Mouse (Mus musculus) cortical plate, adult 2 months (tissue): ENCODE results near the gene Hoxa7. TPM values are rescaled to one million over a fixed set of nuclear protein-coding genes. Genes with fewer than 3 reads are reported as not detected.

Experiments used
- H3K27ac ChIP-seq: fragments of 200-500 bp; 2 replicates; pipeline ENCODE4 v1.5.1; 2012; ENCODE audit warnings: low read length, control low read depth, inconsistent platforms; ENCODE audit not compliant: insufficient read depth
- H3K4me1 ChIP-seq: fragments of 200-500 bp; 2 replicates; pipeline ENCODE4 v1.6.1; 2011; ENCODE audit warnings: low read length; ENCODE audit not compliant: control insufficient read depth, insufficient read depth
- H3K4me3 ChIP-seq: fragments of 200-500 bp; 2 replicates; pipeline ENCODE4 v1.5.1; 2011; ENCODE audit warnings: mild to moderate bottlenecking, low read length, control low read depth; ENCODE audit not compliant: insufficient read depth
- CTCF ChIP-seq: fragments of 200-500 bp; IDR thresholded peaks from 2 replicates; pipeline ENCODE4 v1.5.1; 2011; ENCODE audit warnings: mild to moderate bottlenecking, control low read depth, low read length; ENCODE audit not compliant: insufficient read depth; ENCODE audit errors: extremely low read depth
- POLR2A ChIP-seq: fragments of 200-500 bp; IDR thresholded peaks from 2 replicates; pipeline ENCODE4 v1.6.1; 2011; ENCODE audit warnings: mild to moderate bottlenecking, low read length, control low read depth; ENCODE audit not compliant: insufficient read depth; ENCODE audit errors: extremely low read depth
- polyA plus RNA-seq: library from polyadenylated mRNA; depleted of rRNA; stranded (reverse); fragments of >200 nt; gene quantifications from 2 replicates; pipeline ENCODE4 v1.2.3, GENCODE M21; 2012

The Hoxa7 gene
- polyA plus RNA-seq, 1 experiment: not detected

GRCm38 (mm10) chr6:52178918-52179665 lies 42.6 kb downstream of the Hoxa7 start:
- no peaks in the 10 kb centered on the region for H3K4me1 ChIP-seq
- H3K27ac ChIP-seq: no peak overlapping the region
- no peak for TF ChIP-seq CTCF
- no peak for TF ChIP-seq POLR2A
- H3K4me3 ChIP-seq: no peak overlapping the region

GRCm38 (mm10) chr6:52177806-52178205 lies 43.8 kb downstream of the Hoxa7 start:
- TF ChIP-seq CTCF (no peak), POLR2A (no peak)
- Histone ChIP-seq H3K4me3 (no peak overlapping the region), H3K4me1 (no peaks in the 10 kb centered on the region), H3K27ac (no peak overlapping the region)

GRCm38 (mm10) chr6:52177061-52177735 lies 44.5 kb downstream of the Hoxa7 start, which contains the start of gene 5730596B20Rik:
Gene 5730596B20Rik, plus strand, starts transcription at chr6:52177498.
- no peak for TF ChIP-seq CTCF
- TF ChIP-seq POLR2A: no peak
- Histone ChIP-seq H3K4me3 (no peak within 1 kb of the TSS), H3K4me1 (no peaks in the 10 kb centered on the region), H3K27ac (no peak within 1 kb of the TSS)

GRCm38 (mm10) chr6:52176391-52176790 lies 45.3 kb downstream of the Hoxa7 start:
- TF ChIP-seq POLR2A (no peak), CTCF (no peak)
- H3K4me3 ChIP-seq: no peak overlapping the region
- H3K27ac ChIP-seq: no peak overlapping the region
- H3K4me1 ChIP-seq: no peaks in the 10 kb centered on the region

DNA sequence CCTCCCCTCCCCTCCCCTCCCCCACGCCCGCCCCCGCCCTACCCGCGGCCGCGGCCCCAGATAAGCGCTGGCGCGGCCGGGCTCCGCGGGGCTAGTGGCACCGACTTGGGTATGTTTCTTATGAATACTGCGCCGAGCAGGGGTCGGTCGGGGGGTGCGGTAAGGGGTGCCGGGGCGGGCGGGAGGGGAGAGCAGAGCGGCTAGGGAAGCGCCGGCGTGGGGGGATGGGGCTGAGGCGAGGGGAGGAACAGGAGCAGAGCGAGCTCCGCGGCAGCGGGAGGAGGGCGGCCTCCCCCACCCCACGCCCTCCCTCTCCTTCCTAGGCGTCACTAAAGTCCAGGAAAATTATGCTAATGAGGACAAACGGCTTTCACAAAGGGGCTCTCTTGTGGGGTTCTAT lies 45.8 kb downstream of the Hoxa7 start:
- no peaks in the 10 kb centered on the region for H3K4me1 ChIP-seq
- H3K4me3 ChIP-seq: no peak overlapping the region
- TF ChIP-seq CTCF: no peak
- TF ChIP-seq POLR2A: no peak
- no peak overlapping the region for H3K27ac ChIP-seq

DNA sequence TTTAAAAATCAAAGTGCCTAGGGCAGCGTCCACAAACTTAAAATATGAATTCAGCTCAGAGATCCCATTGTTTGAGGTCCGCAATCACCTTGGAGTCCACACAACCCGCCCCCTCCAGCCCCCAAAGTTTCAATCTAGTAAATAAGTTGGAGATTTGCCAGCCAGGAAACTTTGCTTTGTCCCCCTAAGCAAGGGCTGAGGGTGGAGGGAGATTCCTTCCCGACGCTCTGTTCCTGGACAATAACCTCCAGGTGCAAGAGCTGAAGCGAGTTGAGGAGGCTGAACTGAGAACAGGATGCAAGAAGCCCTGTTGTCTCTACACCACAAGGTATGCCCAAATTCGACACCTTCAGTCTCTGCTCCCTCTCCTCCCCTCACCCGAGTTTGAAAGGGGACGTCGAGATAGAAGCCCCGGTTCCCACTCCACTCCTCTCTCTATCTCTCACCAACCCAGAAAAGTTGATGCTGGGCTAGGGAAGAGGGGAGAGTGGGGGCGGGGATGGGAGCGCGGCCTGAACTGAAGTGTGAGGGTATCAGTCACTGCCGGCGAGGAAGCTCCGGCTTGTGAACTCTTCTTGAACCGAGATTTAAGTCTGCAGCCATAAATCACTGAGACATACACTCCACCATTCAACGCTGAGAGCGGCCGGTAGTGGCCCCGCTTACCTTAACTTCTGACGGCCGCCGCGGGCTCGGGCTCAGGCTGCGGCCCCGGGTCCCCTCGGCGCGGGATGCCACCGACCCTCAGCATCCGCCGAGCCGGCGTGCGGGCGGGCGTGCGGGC lies 46.5 kb downstream of the Hoxa7 start:
- no peak overlapping the region for H3K27ac ChIP-seq
- TF ChIP-seq POLR2A (no peak), CTCF (no peak)
- no peak overlapping the region for H3K4me3 ChIP-seq

DNA sequence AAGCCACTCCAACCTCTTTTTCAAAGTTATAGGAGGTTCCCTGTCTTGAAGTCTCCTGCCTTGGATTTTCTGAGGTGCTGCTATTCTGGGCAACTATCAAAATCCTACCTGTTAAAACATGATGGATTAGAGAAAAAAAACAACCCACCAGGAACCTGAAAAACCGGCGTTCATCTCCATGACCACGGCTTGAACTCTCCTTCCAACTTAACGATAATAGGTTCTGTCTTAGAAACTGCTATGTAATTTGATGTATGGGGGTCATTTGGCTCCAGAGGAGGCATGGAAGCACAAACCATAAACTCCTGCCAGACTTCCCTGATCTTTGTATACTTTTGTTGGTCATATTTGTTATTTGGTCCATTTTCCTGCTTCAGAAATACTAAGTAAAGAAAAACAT lies 48.0 kb downstream of the Hoxa7 start:
- no peak for TF ChIP-seq CTCF
- TF ChIP-seq POLR2A: no peak
- H3K27ac ChIP-seq: no peak overlapping the region

More for the DNA sequence above, 46.5 kb downstream of the Hoxa7 start:
- no peaks in the 10 kb centered on the region for H3K4me1 ChIP-seq

GRCm38 (mm10) chr6:52172501-52172900 lies 49.2 kb downstream of the Hoxa7 start:
- TF ChIP-seq POLR2A: no peak
- TF ChIP-seq CTCF: no peak
- H3K4me3 ChIP-seq: no peak overlapping the region
- H3K27ac ChIP-seq: no peak overlapping the region
- no peaks in the 10 kb centered on the region for H3K4me1 ChIP-seq

More for the DNA sequence above, 48.0 kb downstream of the Hoxa7 start:
- H3K4me3 ChIP-seq: no peak overlapping the region
- no peaks in the 10 kb centered on the region for H3K4me1 ChIP-seq

DNA sequence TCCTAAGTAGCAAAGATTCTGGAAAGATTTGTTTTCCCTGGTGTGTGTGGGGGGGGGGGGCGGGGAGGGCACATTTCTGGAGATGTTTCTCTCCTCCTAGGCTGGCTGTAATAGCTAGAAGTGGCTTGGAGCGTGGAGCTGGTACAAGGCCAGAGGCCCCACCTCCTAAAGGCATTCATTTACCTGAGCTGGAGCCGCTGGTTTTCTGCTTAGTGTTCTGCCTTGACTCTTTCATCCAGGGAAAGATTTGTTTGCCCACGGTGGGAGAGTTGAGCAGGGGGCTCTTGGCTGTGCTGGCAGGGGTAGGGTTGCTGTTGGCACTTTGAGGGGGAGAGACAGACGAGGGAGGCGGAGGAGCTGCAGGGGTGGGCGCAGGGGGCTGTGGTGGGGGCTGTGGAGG lies 49.7 kb downstream of the Hoxa7 start:
- TF ChIP-seq POLR2A: no peak
- TF ChIP-seq CTCF: no peak
- H3K27ac ChIP-seq: no peak overlapping the region

DNA sequence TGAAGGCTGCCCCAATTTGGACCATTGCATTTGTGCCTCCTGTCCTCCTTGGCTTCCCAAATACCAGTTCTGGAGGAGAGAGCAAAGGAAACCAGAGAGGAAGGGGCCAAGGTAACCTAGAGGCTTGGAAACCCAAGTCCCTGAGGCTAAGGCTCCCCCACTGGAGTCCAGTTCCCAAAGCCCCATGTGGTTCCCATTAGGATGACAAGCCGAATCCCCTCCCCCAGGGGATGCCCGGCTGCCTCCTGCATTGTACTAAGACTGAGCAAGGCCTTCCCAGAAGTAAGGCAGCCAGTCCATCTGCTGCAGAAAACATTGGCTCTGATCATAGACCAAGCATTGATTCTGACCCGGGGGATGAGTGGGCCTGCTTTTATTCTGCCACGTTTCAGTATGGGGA lies 50.3 kb downstream of the Hoxa7 start:
- Histone ChIP-seq H3K27ac (no peak overlapping the region), H3K4me3 (no peak overlapping the region), H3K4me1 (no peaks in the 10 kb centered on the region)
- TF ChIP-seq CTCF (no peak), POLR2A (no peak)

More for the DNA sequence above, 49.7 kb downstream of the Hoxa7 start:
- Histone ChIP-seq H3K4me1 (no peaks in the 10 kb centered on the region), H3K4me3 (no peak overlapping the region)
